Mouse (Mus musculus): ENCODE measurements around the gene Krtap9-1. TPM values are rescaled to one million over a fixed set of nuclear protein-coding genes. Genes with fewer than 3 reads are reported as not detected.
"Not testable (repeated sequence)": the region's sequence is repeated elsewhere in the genome, so short reads cannot be mapped to it uniquely, and the experiment has no call there.

Krtap9-1 gene
- polyA plus RNA-seq, 1 experiment from 2014 or later: not detected

- H3K9me3 ChIP-seq (replicated peaks; ENCODE audit: control insufficient read depth, low read length); H3K4me1 ChIP-seq (ENCODE audit: control insufficient read depth, insufficient read depth, low read length); H3K9ac ChIP-seq (ENCODE audit: low read length); H3K4me3 ChIP-seq (ENCODE audit: low read depth, low read length); H3K36me3 ChIP-seq (ENCODE audit: control insufficient read depth, insufficient read depth, low read length); H3K27me3 ChIP-seq (replicated peaks; ENCODE audit: control insufficient read depth, insufficient read depth, low read length); H3K4me2 ChIP-seq (ENCODE audit: low read length); DNase-seq (ENCODE audit: low spot score); ATAC-seq; H3K27ac ChIP-seq (ENCODE audit: low read depth, low read length): not testable (repeated sequence)
- 42% methylated on average over 1 of the region's 1 CpGs for WGBS
Measured at GRCm38 (mm10) chr11:99878887-99879286, 5.7 kb downstream of the Krtap9-1 start, which contains the start of gene Gm11567. TSS of gene Gm11567 (plus strand) at chr11:99879187.

GRCm38 (mm10) chr11:99907620-99908019, 34.4 kb downstream of the Krtap9-1 start, which contains the start of gene Krtap31-1:
TSS of gene Krtap31-1 (plus strand) at chr11:99907920.
- H3K27me3 ChIP-seq (replicated peaks; ENCODE audit: control insufficient read depth, insufficient read depth, low read length): no peaks in the 10 kb centered on the region
- H3K4me3 ChIP-seq (ENCODE audit: low read depth, low read length): no peak within 1 kb of the TSS
- H3K9ac ChIP-seq (ENCODE audit: low read length): no peak within 1 kb of the TSS
- 85% methylated on average over 2 of the region's 2 CpGs for WGBS
- H3K4me1 ChIP-seq (ENCODE audit: control insufficient read depth, insufficient read depth, low read length): no peaks in the 10 kb centered on the region
- no peak within 1 kb of the TSS for H3K27ac ChIP-seq (ENCODE audit: low read depth, low read length)
- H3K9me3 ChIP-seq (replicated peaks; ENCODE audit: control insufficient read depth, low read length): no peaks in the 10 kb centered on the region
- ATAC-seq (no peak), DNase-seq (ENCODE audit: low spot score) (no peak)
- H3K4me2 ChIP-seq (ENCODE audit: low read length): no peak within 1 kb of the TSS
- no peaks in the 10 kb centered on the region for H3K36me3 ChIP-seq (ENCODE audit: control insufficient read depth, insufficient read depth, low read length)

GRCm38 (mm10) chr11:99914451-99914850, 41.3 kb downstream of the Krtap9-1 start, which contains the start of gene Gm11565:
TSS of gene Gm11565 (plus strand) at chr11:99914751.
- Histone ChIP-seq H3K4me1 (ENCODE audit: control insufficient read depth, insufficient read depth, low read length) (no peaks in the 10 kb centered on the region), H3K4me3 (ENCODE audit: low read depth, low read length) (no peak within 1 kb of the TSS), H3K36me3 (ENCODE audit: control insufficient read depth, insufficient read depth, low read length) (no peaks in the 10 kb centered on the region), H3K9ac (ENCODE audit: low read length) (no peak within 1 kb of the TSS), H3K27me3 (replicated peaks; ENCODE audit: control insufficient read depth, insufficient read depth, low read length) (no peaks in the 10 kb centered on the region), H3K27ac (ENCODE audit: low read depth, low read length) (no peak within 1 kb of the TSS), H3K9me3 (replicated peaks; ENCODE audit: control insufficient read depth, low read length) (no peaks in the 10 kb centered on the region), H3K4me2 (ENCODE audit: low read length) (no peak within 1 kb of the TSS)
- ATAC-seq (no peak), DNase-seq (ENCODE audit: low spot score) (no peak)
- 92% methylated on average over 3 of the region's 3 CpGs for WGBS

Other genes starting within 250 kb of the Krtap9-1 start
- not detected in 2 replicates for gene Krtap4-1, start 245.2 kb upstream of the Krtap9-1 start, polyA plus RNA-seq (2014; fragmentation: Nextera tagmentation; extraction: Ambion mirVana)
- not detected in 2 replicates for gene Krtap4-2, start 238.3 kb upstream of the Krtap9-1 start, polyA plus RNA-seq (2014; fragmentation: Nextera tagmentation; extraction: Ambion mirVana)
- not detected in 2 replicates for gene Krtap4-7, start 229.3 kb upstream of the Krtap9-1 start, polyA plus RNA-seq (2014; fragmentation: Nextera tagmentation; extraction: Ambion mirVana)
- gene Gm11555, start 223.2 kb upstream of the Krtap9-1 start, polyA plus RNA-seq (2014; fragmentation: Nextera tagmentation; extraction: Ambion mirVana): not detected in 2 replicates
- gene Gm11563, start 214.4 kb upstream of the Krtap9-1 start, polyA plus RNA-seq (2014; fragmentation: Nextera tagmentation; extraction: Ambion mirVana): not detected in 2 replicates
- not detected in 2 replicates for gene Krtap4-6, start 207.4 kb upstream of the Krtap9-1 start, polyA plus RNA-seq (2014; fragmentation: Nextera tagmentation; extraction: Ambion mirVana)
- gene Gm14190, start 182.6 kb upstream of the Krtap9-1 start, polyA plus RNA-seq (2014; fragmentation: Nextera tagmentation; extraction: Ambion mirVana): not detected in 2 replicates
- gene Gm14180, start 139.1 kb upstream of the Krtap9-1 start, polyA plus RNA-seq (2014; fragmentation: Nextera tagmentation; extraction: Ambion mirVana): not detected in 2 replicates
- gene Gm11595, start 100.5 kb upstream of the Krtap9-1 start, polyA plus RNA-seq (2014; fragmentation: Nextera tagmentation; extraction: Ambion mirVana): not detected in 2 replicates
- not detected in 2 replicates for gene Krtap4-8, start 92.7 kb upstream of the Krtap9-1 start, polyA plus RNA-seq (2014; fragmentation: Nextera tagmentation; extraction: Ambion mirVana)
- not detected in 2 replicates for gene Krtap4-9, start 88.2 kb upstream of the Krtap9-1 start, polyA plus RNA-seq (2014; fragmentation: Nextera tagmentation; extraction: Ambion mirVana)
- gene Gm11596, start 79.9 kb upstream of the Krtap9-1 start, polyA plus RNA-seq (2014; fragmentation: Nextera tagmentation; extraction: Ambion mirVana): not detected in 2 replicates
- gene Gm11569, start 74.5 kb upstream of the Krtap9-1 start, polyA plus RNA-seq (2014; fragmentation: Nextera tagmentation; extraction: Ambion mirVana): not detected in 2 replicates
- not detected in 2 replicates for gene Gm11554, start 68.9 kb upstream of the Krtap9-1 start, polyA plus RNA-seq (2014; fragmentation: Nextera tagmentation; extraction: Ambion mirVana)
- gene Krtap4-13, start 63.5 kb upstream of the Krtap9-1 start, polyA plus RNA-seq (2014; fragmentation: Nextera tagmentation; extraction: Ambion mirVana): not detected in 2 replicates
- not detected in 2 replicates for gene Gm11564, start 57.7 kb upstream of the Krtap9-1 start, polyA plus RNA-seq (2014; fragmentation: Nextera tagmentation; extraction: Ambion mirVana)
- gene 2300003K06Rik, start 35.3 kb upstream of the Krtap9-1 start, polyA plus RNA-seq (2014; fragmentation: Nextera tagmentation; extraction: Ambion mirVana): not detected in 2 replicates
- gene Krtap4-16, start 21.8 kb upstream of the Krtap9-1 start, polyA plus RNA-seq (2014; fragmentation: Nextera tagmentation; extraction: Ambion mirVana): not detected in 2 replicates
- not detected in 2 replicates for gene Gm11568, start 15.5 kb upstream of the Krtap9-1 start, polyA plus RNA-seq (2014; fragmentation: Nextera tagmentation; extraction: Ambion mirVana)
- not detected in 2 replicates for gene Gm11559, start 8.9 kb upstream of the Krtap9-1 start, polyA plus RNA-seq (2014; fragmentation: Nextera tagmentation; extraction: Ambion mirVana)
- not detected in 2 replicates for gene Gm11567, start 5.8 kb downstream of the Krtap9-1 start, polyA plus RNA-seq (2014; fragmentation: Nextera tagmentation; extraction: Ambion mirVana)
- not detected in 2 replicates for gene Krtap31-1, start 34.5 kb downstream of the Krtap9-1 start, polyA plus RNA-seq (2014; fragmentation: Nextera tagmentation; extraction: Ambion mirVana)
- gene Gm11565, start 41.4 kb downstream of the Krtap9-1 start, polyA plus RNA-seq (2014; fragmentation: Nextera tagmentation; extraction: Ambion mirVana): not detected in 2 replicates
- gene Krtap31-2, start 62.9 kb downstream of the Krtap9-1 start, polyA plus RNA-seq (2014; fragmentation: Nextera tagmentation; extraction: Ambion mirVana): not detected in 2 replicates
- not detected in 2 replicates for gene Krtap9-5, start 75.1 kb downstream of the Krtap9-1 start, polyA plus RNA-seq (2014; fragmentation: Nextera tagmentation; extraction: Ambion mirVana)
- gene Krtap29-1, start 105.7 kb downstream of the Krtap9-1 start, polyA plus RNA-seq (2014; fragmentation: Nextera tagmentation; extraction: Ambion mirVana): not detected in 2 replicates
- gene Krtap16-1, start 113.2 kb downstream of the Krtap9-1 start, polyA plus RNA-seq (2014; fragmentation: Nextera tagmentation; extraction: Ambion mirVana): 0.09 TPM in 1 of 2 replicates, not detected in the other
- gene Krtap17-1, start 120.6 kb downstream of the Krtap9-1 start, polyA plus RNA-seq (2014; fragmentation: Nextera tagmentation; extraction: Ambion mirVana): 0.30 TPM in 1 of 2 replicates, not detected in the other
- not detected in 2 replicates for gene Krt33a, start 142.8 kb downstream of the Krtap9-1 start, polyA plus RNA-seq (2014; fragmentation: Nextera tagmentation; extraction: Ambion mirVana)
- not detected in 2 replicates for gene Krt33b, start 156.5 kb downstream of the Krtap9-1 start, polyA plus RNA-seq (2014; fragmentation: Nextera tagmentation; extraction: Ambion mirVana)
- not detected in 2 replicates for gene Krt34, start 168.2 kb downstream of the Krtap9-1 start, polyA plus RNA-seq (2014; fragmentation: Nextera tagmentation; extraction: Ambion mirVana)
- not detected in 2 replicates for gene Krt31, start 177.2 kb downstream of the Krtap9-1 start, polyA plus RNA-seq (2014; fragmentation: Nextera tagmentation; extraction: Ambion mirVana)
- gene Krt32, start 214.8 kb downstream of the Krtap9-1 start, polyA plus RNA-seq (2014; fragmentation: Nextera tagmentation; extraction: Ambion mirVana): not detected in 2 replicates
- gene Krt35, start 222.9 kb downstream of the Krtap9-1 start, polyA plus RNA-seq (2014; fragmentation: Nextera tagmentation; extraction: Ambion mirVana): not detected in 2 replicates
- gene Krt36, start 232.2 kb downstream of the Krtap9-1 start, polyA plus RNA-seq (2014; fragmentation: Nextera tagmentation; extraction: Ambion mirVana): not detected in 2 replicates
- not detected in 2 replicates for gene Krt13, start 248.2 kb downstream of the Krtap9-1 start, polyA plus RNA-seq (2014; fragmentation: Nextera tagmentation; extraction: Ambion mirVana)

Data from forebrain, embryonic 14.5 days (tissue).